Mouse (Mus musculus): ENCODE data around the gene Olfr1122.
"Not testable (repeated sequence)": the region's sequence is repeated elsewhere in the genome, so short reads cannot be mapped to it uniquely, and the experiment has no call there.

Olfr1122 gene

GRCm38 (mm10) chr2:87385549-87385948, at the start of gene Olfr1122:
Gene Olfr1122 (plus strand): TSS chr2:87385849.
- DNase-seq (ENCODE audit: low spot score in 2 of 2) = no peak

DNA sequence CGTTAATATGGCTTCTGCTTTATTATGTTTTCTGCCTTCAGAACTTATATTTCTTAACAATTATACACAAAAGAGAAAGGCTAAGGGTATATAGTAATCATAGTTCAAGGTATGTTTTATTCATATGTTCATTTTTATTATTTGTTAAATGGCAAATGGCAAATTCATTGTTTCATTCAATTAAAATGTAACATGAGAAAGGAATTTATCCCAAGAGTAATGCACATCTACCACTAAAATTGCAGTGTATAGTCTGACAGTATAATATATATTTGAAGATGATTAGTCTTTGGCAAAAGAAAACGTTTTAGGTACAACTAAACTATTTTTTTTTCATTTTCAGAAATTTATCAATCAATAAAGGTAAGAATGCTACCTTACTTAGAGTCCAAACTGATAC, 31.1 kb upstream of the Olfr1122 start, which contains the start of gene Olfr1120:
Gene Olfr1120 (plus strand): TSS at position 301 of the 400 bp plus-strand sequence.
- DNase-seq (ENCODE audit: low spot score in 2 of 2) = no peak

- DNase-seq (ENCODE audit: low spot score in 2 of 2) = not testable (repeated sequence)
Measured at GRCm38 (mm10) chr2:87360121-87360520, 25.5 kb upstream of the Olfr1122 start.

GRCm38 (mm10) chr2:87369595-87369994, 16.1 kb upstream of the Olfr1122 start, which contains the start of gene Olfr1121:
Gene Olfr1121 (plus strand): TSS chr2:87369895.
- DNase-seq (ENCODE audit: low spot score in 2 of 2) = no peak

- no peak for DNase-seq (ENCODE audit: low spot score in 2 of 2)
Measured at GRCm38 (mm10) chr2:87371726-87372125, 13.9 kb upstream of the Olfr1122 start.

GRCm38 (mm10) chr2:87383935-87384334, 1.7 kb upstream of the Olfr1122 start:
- DNase-seq (ENCODE audit: low spot score in 2 of 2) = no peak

DNA sequence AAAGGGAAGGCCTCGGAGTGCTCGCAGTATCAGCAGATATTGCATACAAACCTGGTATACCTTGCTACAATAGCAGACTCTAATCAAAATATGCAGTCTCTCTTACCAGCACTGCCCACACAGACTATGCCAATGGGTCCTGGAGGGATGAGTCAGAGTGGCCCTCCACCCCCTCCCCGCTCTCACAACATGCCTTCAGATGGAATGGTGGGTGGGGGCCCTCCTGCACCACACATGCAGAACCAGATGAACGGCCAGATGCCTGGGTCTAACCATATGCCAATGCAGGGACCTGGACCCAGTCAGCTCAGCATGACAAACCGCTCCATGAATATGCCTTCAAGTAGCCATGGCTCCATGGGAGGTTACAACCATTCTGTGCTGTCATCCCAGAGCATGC, 8.0 kb downstream of the Olfr1122 start:
- peak in 1 of 2 experiments; percentile 15 for DNase-seq (ENCODE audit: low spot score in 2 of 2)

DNA sequence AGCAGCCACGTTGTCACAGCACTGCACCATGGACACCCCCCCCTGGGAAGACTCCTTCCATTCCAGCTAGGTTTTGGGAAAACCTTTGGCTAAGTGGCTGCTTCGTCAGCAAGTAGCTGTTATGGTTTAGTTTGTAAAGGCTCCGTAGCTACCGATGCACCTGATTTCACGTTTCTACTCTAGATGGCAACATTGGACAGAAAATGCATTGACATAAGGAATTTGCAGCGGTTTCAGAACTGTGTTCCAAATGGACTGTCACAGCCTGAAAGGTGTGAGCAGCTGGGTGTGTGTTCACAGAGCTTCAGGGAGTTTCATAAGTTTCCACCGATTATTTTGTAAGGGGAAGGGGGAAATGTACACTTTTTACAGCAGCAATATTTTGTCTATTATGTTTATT, 9.0 kb downstream of the Olfr1122 start:
- peak in 1 of 2 experiments; percentile 6 for DNase-seq (ENCODE audit: low spot score in 2 of 2)

DNA sequence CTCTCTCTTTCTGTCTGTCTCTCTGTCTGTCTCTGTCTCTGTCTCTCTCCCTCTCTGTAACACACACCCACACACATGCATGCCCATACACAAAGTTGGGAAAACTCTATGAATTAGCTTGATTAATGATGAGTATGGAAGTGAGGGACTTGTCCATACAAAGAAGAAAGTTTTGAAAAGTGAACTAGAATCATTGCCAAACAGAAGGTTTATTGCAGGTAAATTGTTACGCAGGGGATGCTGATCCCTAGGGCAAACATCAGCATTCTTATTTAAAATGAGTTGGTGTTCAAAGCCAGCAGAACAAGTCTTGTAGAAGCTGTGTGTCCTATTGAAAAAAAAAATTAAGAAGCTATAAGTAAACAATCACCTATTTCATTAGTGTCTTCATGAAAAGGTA, 30.7 kb downstream of the Olfr1122 start, which contains the start of gene Olfr1123:
Gene Olfr1123 (plus strand): TSS at position 301 of the 400 bp plus-strand sequence.
- no peak for DNase-seq (ENCODE audit: low spot score in 2 of 2)

- no peak for DNase-seq (ENCODE audit: low spot score in 2 of 2)
Measured at GRCm38 (mm10) chr2:87429975-87430374, 44.3 kb downstream of the Olfr1122 start, which contains the start of gene Olfr1124. Gene Olfr1124 (plus strand): TSS chr2:87430275.

DNA sequence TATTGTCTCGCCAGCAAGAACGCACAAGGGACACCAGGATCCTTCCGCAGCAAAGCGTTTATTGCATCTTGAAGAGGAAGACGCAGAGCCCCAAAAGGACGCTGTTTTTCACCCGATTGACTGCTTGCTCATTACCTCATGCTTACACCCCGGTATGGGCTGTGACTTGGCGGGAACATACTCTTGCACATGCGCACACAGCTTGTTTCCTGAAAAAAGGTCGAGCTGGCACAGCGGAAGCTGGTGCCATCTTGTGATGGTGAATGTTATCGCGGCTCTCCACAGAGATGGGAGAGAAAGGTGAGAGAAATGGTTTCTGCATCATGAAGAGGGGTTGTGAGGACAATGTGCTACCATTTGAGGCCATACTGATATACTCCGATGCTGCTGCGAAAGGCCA, 52.1 kb downstream of the Olfr1122 start:
- DNase-seq (ENCODE audit: low spot score in 2 of 2) = no peak

Measured in left cerebral cortex, adult 9 months (tissue).